Mouse (Mus musculus) intestine, postnatal 0 days (tissue): ENCODE results near the gene Sept6. TPM values are rescaled to one million over a fixed set of nuclear protein-coding genes. Genes with fewer than 3 reads are reported as not detected.

Experiments
- ATAC-seq: fragments of 200-750 bp; cut with Nextera tagmentation; 2 replicates; pipeline ENCODE4 v1.8.0; 2017; ENCODE audit warnings: mild to moderate bottlenecking, moderate TSS enrichment, moderate library complexity
- H3K27ac ChIP-seq: fragments of 300-500 bp; sonication (generic); 2 replicates; pipeline ENCODE4 v1.5.1; 2014; ENCODE audit warnings: mild to moderate bottlenecking, low read depth, low read length, moderate library complexity
- H3K27me3 ChIP-seq: fragments of 300-500 bp; sonication (generic); replicated peaks from 2 replicates; pipeline ENCODE4 v1.6.1; 2014; ENCODE audit warnings: low read length, mixed read lengths; ENCODE audit not compliant: control insufficient read depth, insufficient read depth
- H3K36me3 ChIP-seq: fragments of 300-500 bp; sonication (generic); 2 replicates; pipeline ENCODE4 v1.6.1; 2014; ENCODE audit warnings: mild to moderate bottlenecking, moderate library complexity; ENCODE audit not compliant: control insufficient read depth, insufficient read depth
- H3K4me1 ChIP-seq: fragments of 300-500 bp; sonication (generic); replicated peaks from 2 replicates; pipeline ENCODE4 v1.6.1; 2014; ENCODE audit warnings: antibody characterized with exemption, low read length, mixed read lengths; ENCODE audit not compliant: control insufficient read depth, insufficient read depth
- H3K4me2 ChIP-seq: fragments of 300-500 bp; sonication (generic); replicated peaks from 2 replicates; pipeline ENCODE4 v1.6.1; 2014; ENCODE audit warnings: low read depth, mild to moderate bottlenecking, moderate library complexity
- H3K4me3 ChIP-seq: fragments of 300-500 bp; sonication (generic); 2 replicates; pipeline ENCODE4 v1.5.1; 2014; ENCODE audit warnings: low read depth, low read length
- H3K9ac ChIP-seq: fragments of 300-500 bp; sonication (generic); 2 replicates; pipeline ENCODE4 v1.6.1; 2014; ENCODE audit warnings: mild to moderate bottlenecking, low read depth, low read length
- H3K9me3 ChIP-seq: fragments of 300-500 bp; sonication (generic); 2 replicates; pipeline ENCODE4 v1.6.1; 2016; ENCODE audit warnings: mixed run types; ENCODE audit not compliant: control insufficient read depth
- CTCF ChIP-seq: sonication (generic); IDR thresholded peaks from 2 replicates; pipeline ENCODE4 v1.5.1; 2016; ENCODE audit warnings: low read depth, mild to moderate bottlenecking, control low read depth, antibody characterized with exemption, moderate library complexity
- WGBS: fragments of 180-500 bp; shearing (Covaris S2); extraction: QIAGEN DNeasy Blood & Tissue Kit; methylation state at CpG from one replicate; pipeline ENCODE4 v1.1.7; 2014; 5-methylcytosine and 5-hydroxymethylcytosine counted together
- polyA plus RNA-seq: library from polyadenylated mRNA; unstranded; fragments of >200 nt; fragmentation: Nextera tagmentation; extraction: Ambion mirVana; gene quantifications from 2 replicates; pipeline ENCODE4 v1.2.1, GENCODE M21; 2015

The Sept6 gene
- polyA plus RNA-seq, 1 experiment from 2014 or later, result 5.7 TPM

GRCm38 (mm10) chrX:37013870-37014269 is 22.3 kb upstream of the Sept6 start:
- no peak overlapping the region for H3K27ac ChIP-seq

DNA sequence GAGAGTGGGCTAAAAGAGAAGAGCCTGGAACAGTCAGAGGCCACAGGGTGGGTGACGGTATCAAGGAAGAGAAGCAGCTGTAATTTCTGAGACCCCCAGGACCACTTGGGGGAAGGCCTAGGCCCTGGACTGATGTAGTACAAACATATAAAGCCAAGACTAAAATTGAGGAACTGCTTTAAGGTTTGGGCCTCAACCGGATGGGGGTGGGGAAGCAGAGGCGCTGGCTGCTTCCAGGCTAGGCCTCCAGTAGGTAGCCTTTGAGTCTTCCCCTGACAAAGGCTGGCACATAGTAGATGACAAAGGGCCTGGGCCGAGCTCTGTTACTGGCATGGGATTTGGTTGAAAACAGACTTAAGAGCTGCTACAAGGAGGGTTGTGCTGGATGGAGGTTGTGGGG is 555 bp downstream of the Sept6 start:
- Histone ChIP-seq H3K4me2 (no peak overlapping the region), H3K36me3 (no peaks in the 10 kb centered on the region), H3K4me3 (no peak overlapping the region), H3K4me1 (no peaks in the 10 kb centered on the region), H3K9ac (no peak overlapping the region), H3K9me3 (no peaks in the 10 kb centered on the region), H3K27ac (no peak overlapping the region), H3K27me3 (no peaks in the 10 kb centered on the region)
- WGBS, result 86% methylated on average over 4 of the region's 4 CpGs
- ATAC-seq, result no peak
- TF ChIP-seq CTCF, result no peak

More at GRCm38 (mm10) chrX:37013870-37014269, 22.3 kb upstream of the Sept6 start:
- no peak for ATAC-seq
- TF ChIP-seq CTCF, result no peak
- Histone ChIP-seq H3K4me1 (no peaks in the 10 kb centered on the region), H3K4me3 (no peak overlapping the region), H3K36me3 (no peaks in the 10 kb centered on the region), H3K27me3 (no peaks in the 10 kb centered on the region), H3K9me3 (no peaks in the 10 kb centered on the region), H3K9ac (no peak overlapping the region), H3K4me2 (no peak overlapping the region)
- 74% methylated on average over 5 of the region's 5 CpGs for WGBS

DNA sequence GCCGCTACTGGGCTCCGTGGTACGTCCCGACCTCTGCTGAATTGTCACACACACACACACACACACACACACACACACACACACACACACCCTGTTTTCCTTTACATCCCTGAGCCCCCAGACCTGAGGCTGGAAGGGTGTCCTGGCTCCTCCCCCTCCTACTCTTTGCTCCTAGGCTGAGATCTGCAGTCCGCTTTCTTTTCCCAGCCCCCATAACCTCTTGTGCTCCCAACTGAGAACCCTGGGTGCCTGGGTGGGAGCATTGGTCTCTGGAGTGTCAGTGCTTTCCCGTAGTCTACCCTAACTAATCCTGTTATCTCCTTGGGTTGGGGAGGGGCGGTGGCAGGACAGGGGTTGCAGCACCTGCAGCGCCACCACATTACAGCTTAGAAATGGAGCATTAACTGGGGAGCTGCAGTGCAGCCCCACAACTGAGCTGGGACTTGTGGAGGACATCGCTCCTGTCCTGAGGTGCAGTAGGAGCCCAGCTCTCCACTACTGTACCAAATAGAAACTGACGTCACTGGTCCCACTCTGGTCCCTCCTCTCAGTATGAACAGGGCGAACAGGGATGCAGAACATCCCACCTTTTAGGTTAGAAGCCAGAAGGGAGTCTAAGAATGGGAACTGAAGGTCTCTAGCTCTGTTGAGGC is 1.7 kb downstream of the Sept6 start:
- Histone ChIP-seq H3K4me1 (no peaks in the 10 kb centered on the region), H3K27me3 (no peaks in the 10 kb centered on the region), H3K27ac (no peak overlapping the region), H3K36me3 (no peaks in the 10 kb centered on the region), H3K9me3 (no peaks in the 10 kb centered on the region), H3K4me3 (peak overlapping the region; percentile 54), H3K9ac (no peak overlapping the region), H3K4me2 (peak overlapping the region; percentile 81)
- ATAC-seq, result no peak
- TF ChIP-seq CTCF, result 0 out of 2 replicates have a peak, but pooled peaks have one; percentile 20
- WGBS, result 33% methylated on average over 7 of the region's 11 CpGs

GRCm38 (mm10) chrX:36989234-36989751 is 2.3 kb downstream of the Sept6 start:
- Histone ChIP-seq H3K4me1 (no peaks in the 10 kb centered on the region), H3K4me3 (peak overlapping the region; percentile 54), H3K4me2 (peak overlapping the region; percentile 81), H3K36me3 (no peaks in the 10 kb centered on the region), H3K27ac (no peak overlapping the region), H3K9me3 (no peaks in the 10 kb centered on the region), H3K27me3 (no peaks in the 10 kb centered on the region), H3K9ac (0 out of 2 replicates have a peak overlapping the region, but pooled peaks have one; percentile 26)
- ATAC-seq, result peak; percentile 88
- 17% methylated on average over 27 of the region's 29 CpGs for WGBS
- no peak for TF ChIP-seq CTCF

GRCm38 (mm10) chrX:36988754-36989153 is 2.8 kb downstream of the Sept6 start:
- Histone ChIP-seq H3K4me3 (peak overlapping the region; percentile 54), H3K4me2 (peak overlapping the region; percentile 81), H3K9me3 (no peaks in the 10 kb centered on the region), H3K9ac (no peak overlapping the region), H3K27me3 (no peaks in the 10 kb centered on the region), H3K4me1 (no peaks in the 10 kb centered on the region), H3K36me3 (no peaks in the 10 kb centered on the region), H3K27ac (no peak overlapping the region)
- peak; percentile 46; the same call in 1 of the 2 replicates for ATAC-seq
- no peak for TF ChIP-seq CTCF
- 17% methylated on average over 22 of the region's 23 CpGs for WGBS

- no peak for ATAC-seq
- Histone ChIP-seq H3K36me3 (no peaks in the 10 kb centered on the region), H3K9me3 (no peaks in the 10 kb centered on the region), H3K27ac (no peak overlapping the region), H3K4me3 (no peak overlapping the region), H3K9ac (no peak overlapping the region), H3K4me2 (no peak overlapping the region), H3K4me1 (no peaks in the 10 kb centered on the region), H3K27me3 (no peaks in the 10 kb centered on the region)
- 64% methylated on average over 4 of the region's 4 CpGs for WGBS
- TF ChIP-seq CTCF, result no peak
These were observed 3.7 kb downstream of the Sept6 start for GRCm38 (mm10) chrX:36987851-36988250.
